Mouse (Mus musculus) E14TG2a.4 (cell line): ENCODE results near the gene Ms4a3.

Experiments
- H3K27me3 ChIP-seq: 2 replicates; pipeline ENCODE4 v1.6.1; 2014; ENCODE audit warnings: low read length, control low read depth; ENCODE audit not compliant: insufficient read depth
- H3K36me3 ChIP-seq: 2 replicates; pipeline ENCODE4 v1.6.1; 2014; ENCODE audit warnings: low read length, control low read depth; ENCODE audit not compliant: insufficient read depth
- H3K4me1 ChIP-seq: replicated peaks from 2 replicates; pipeline ENCODE4 v1.6.1; 2014; ENCODE audit warnings: low read depth, low read length, control low read depth
- H3K4me3 ChIP-seq: replicated peaks from 2 replicates; pipeline ENCODE4 v1.5.1; 2014; ENCODE audit warnings: mild to moderate bottlenecking, low read length
- H3K9me3 ChIP-seq: 2 replicates; pipeline ENCODE4 v1.6.1; 2014; ENCODE audit warnings: low read length, control low read depth
- CTCF ChIP-seq: conservative IDR thresholded peaks from 2 replicates; pipeline ENCODE4 v1.5.1; 2014; ENCODE audit warnings: low read length
- NANOG ChIP-seq: IDR thresholded peaks from 2 replicates; pipeline ENCODE4 v1.6.1; 2014; ENCODE audit warnings: borderline replicate concordance, low read length, mixed read lengths
- POU5F1 ChIP-seq: IDR thresholded peaks from 2 replicates; pipeline ENCODE4 v1.6.1; 2014; ENCODE audit warnings: low read length, borderline replicate concordance

The Ms4a3 gene

GRCm38 (mm10) chr19:11611541-11611945 is 29.1 kb downstream of the Ms4a3 start:
- no peak overlapping the region for H3K4me3 ChIP-seq
- no peaks in the 10 kb centered on the region for H3K27me3 ChIP-seq
- no peaks in the 10 kb centered on the region for H3K36me3 ChIP-seq
- TF ChIP-seq POU5F1 (no peak), CTCF (peak; percentile 58)
- H3K4me1 ChIP-seq, result peaks cover 12% of the 10 kb centered on the region
- H3K9me3 ChIP-seq, result no peaks in the 10 kb centered on the region

DNA sequence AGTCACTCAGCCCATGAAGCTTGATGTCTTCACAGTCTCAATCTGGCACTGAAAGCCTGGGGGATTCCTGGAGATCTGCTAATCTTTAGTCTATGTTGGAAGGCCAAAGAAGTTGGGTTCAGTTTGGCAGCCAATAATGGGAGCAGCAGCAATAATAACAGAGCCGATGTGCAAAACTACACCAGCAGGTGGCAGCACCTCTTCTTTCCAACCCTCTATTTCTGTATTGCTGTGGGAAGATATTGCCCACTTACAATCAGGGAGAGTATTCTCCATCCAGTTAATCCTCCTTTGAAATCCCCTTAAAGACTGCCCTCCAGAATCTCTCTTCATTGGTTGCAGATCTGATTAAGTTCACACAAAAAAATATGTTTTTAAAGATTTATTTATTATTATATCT is 32.5 kb downstream of the Ms4a3 start:
- TF ChIP-seq NANOG (no peak), CTCF (peak; percentile 76)
- H3K9me3 ChIP-seq, result no peaks in the 10 kb centered on the region
- H3K27me3 ChIP-seq, result no peaks in the 10 kb centered on the region
- H3K4me1 ChIP-seq, result peaks cover 12% of the 10 kb centered on the region
- no peak overlapping the region for H3K4me3 ChIP-seq
- H3K36me3 ChIP-seq, result no peaks in the 10 kb centered on the region

GRCm38 (mm10) chr19:11604603-11605002 is 36.0 kb downstream of the Ms4a3 start, which contains the start of gene Ms4a6d:
TSS of gene Ms4a6d (minus strand) at chr19:11604849.
- Histone ChIP-seq H3K36me3 (no peaks in the 10 kb centered on the region), H3K4me1 (no peaks in the 10 kb centered on the region), H3K27me3 (no peaks in the 10 kb centered on the region), H3K4me3 (no peak within 1 kb of the TSS), H3K9me3 (peaks cover 6% of the 10 kb centered on the region; the same call in 1 of the 2 replicates)
- TF ChIP-seq NANOG (no peak), POU5F1 (no peak), CTCF (no peak)

DNA sequence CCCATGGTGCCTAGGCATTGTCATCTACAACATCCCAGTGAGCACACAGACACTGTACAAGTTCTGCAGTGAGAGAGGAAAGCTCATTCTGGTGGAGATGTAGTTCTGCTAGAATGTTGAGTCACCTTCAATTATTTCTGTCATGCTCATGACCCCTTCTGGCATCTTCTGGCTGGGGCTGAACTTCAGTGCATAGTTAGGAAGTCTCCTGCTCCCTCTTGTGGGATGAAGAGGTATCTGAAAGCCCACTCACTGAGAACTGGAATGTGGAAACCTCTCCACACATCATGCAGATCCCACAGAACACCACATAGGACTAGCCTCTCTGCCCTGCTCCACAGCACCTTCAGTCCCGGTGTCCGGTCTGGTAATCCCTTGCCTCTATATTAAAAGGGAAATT is 38.6 kb downstream of the Ms4a3 start:
- Histone ChIP-seq H3K4me3 (no peak overlapping the region), H3K4me1 (no peaks in the 10 kb centered on the region), H3K9me3 (peaks cover 6% of the 10 kb centered on the region; the same call in 1 of the 2 replicates), H3K27me3 (no peaks in the 10 kb centered on the region), H3K36me3 (no peaks in the 10 kb centered on the region)
- TF ChIP-seq POU5F1 (no peak), NANOG (no peak), CTCF (peak; percentile 32; the same call in 1 of the 2 replicates)

- TF ChIP-seq POU5F1 (no peak), NANOG (no peak)
- no peaks in the 10 kb centered on the region for H3K4me1 ChIP-seq
Observed at GRCm38 (mm10) chr19:11601349-11601748, 39.3 kb downstream of the Ms4a3 start.

DNA sequence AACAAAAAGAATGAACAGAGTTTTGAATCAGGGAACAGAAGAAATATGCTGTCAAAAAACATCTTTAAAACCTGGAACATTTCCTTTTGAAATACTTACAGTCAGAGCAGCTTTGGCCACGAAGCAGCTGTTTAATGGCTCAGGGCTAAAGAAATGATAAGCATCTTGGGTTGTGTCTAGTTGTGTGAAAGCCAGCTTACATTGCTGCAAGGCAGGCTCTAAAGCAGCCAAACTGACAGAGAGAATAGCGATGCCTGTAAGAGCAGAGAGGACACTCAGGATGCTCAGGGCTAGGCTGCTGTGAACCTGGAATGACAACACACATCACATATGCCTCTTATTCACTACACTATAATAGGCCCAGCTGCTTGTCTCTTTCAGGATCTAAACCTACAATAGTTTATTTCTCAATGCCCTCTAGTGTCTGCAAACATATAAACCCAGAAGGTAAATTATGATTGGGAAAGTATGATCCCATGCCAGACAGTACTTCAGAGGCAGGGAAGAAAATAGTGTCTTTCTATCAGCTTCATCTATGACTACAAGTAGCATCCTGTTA is 50.7 kb downstream of the Ms4a3 start:
- Histone ChIP-seq H3K36me3 (no peaks in the 10 kb centered on the region), H3K9me3 (no peaks in the 10 kb centered on the region), H3K4me1 (no peaks in the 10 kb centered on the region), H3K27me3 (no peaks in the 10 kb centered on the region), H3K4me3 (no peak overlapping the region)
- TF ChIP-seq CTCF, result no peak
- TF ChIP-seq POU5F1, result no peak
- TF ChIP-seq NANOG, result no peak

More at GRCm38 (mm10) chr19:11601349-11601748, 39.3 kb downstream of the Ms4a3 start:
- no peaks in the 10 kb centered on the region for H3K27me3 ChIP-seq
- H3K9me3 ChIP-seq, result peaks cover 6% of the 10 kb centered on the region; the same call in 1 of the 2 replicates
- no peaks in the 10 kb centered on the region for H3K36me3 ChIP-seq
- no peak overlapping the region for H3K4me3 ChIP-seq

GRCm38 (mm10) chr19:11589205-11589604 is 51.4 kb downstream of the Ms4a3 start:
- H3K36me3 ChIP-seq, result no peaks in the 10 kb centered on the region
- no peaks in the 10 kb centered on the region for H3K27me3 ChIP-seq
- H3K4me1 ChIP-seq, result no peaks in the 10 kb centered on the region
- TF ChIP-seq POU5F1 (no peak), CTCF (no peak), NANOG (no peak)
- no peak overlapping the region for H3K4me3 ChIP-seq
- no peaks in the 10 kb centered on the region for H3K9me3 ChIP-seq
